ENCODE assay signal across 18 mouse cellular contexts in the genomic region with DNA sequence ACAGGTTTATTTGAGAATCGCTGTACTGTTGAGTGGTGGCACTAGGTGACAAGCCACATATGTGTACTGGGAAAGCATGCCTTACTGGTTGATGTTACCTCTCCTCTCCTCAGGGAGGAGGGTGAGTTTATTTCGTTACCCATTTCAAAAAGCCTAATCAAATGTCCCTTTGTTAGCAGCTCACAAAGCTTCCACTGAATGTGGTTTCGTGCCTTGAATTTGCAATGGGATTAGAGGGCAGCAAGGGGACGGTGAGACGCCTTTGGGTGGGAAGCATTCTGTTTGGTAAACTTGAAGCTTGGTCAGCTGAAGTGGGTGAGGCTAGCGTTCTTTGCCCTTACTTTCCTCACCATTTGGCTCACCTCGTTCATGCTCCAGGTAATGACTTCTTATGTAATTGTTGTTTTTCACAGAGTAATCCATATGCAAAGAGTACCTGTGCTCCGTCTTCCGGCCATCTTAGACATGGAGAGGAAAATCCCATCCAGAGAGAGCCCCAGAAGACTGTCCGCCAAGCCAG. TPM values are rescaled to one million over a fixed set of nuclear protein-coding genes. Genes with fewer than 3 reads are reported as not detected.
DNase-seq lines count a peak whose midpoint lies in the region; ATAC-seq and TF ChIP-seq lines count a peak whose summit lies in the region.
"Had no signal": no experiment of that assay in that cellular context is flagged by ENCODE, and none has a peak within 500 bp of the region (broad histone marks: within the 10 kb centered on the region; RNA-seq: fewer than 3 reads in every experiment).

No protein-coding gene starts in this region.

- peak overlapping the region; percentile 18; the same call in 1 of the 2 replicates for H3K27ac ChIP-seq in hindbrain, embryonic 13.5 days
- H3K27ac ChIP-seq in hindbrain, embryonic 10.5 days = no peak overlapping the region
- H3K27ac ChIP-seq in midbrain, embryonic 15.5 days = 0 out of 2 replicates have a peak overlapping the region, but pooled peaks have one; percentile 2
- no peak overlapping the region for H3K27ac ChIP-seq in intestine, embryonic 16.5 days (ENCODE audit: low read length)
- H3K27ac ChIP-seq: embryonic facial prominence, embryonic 10.5 days; liver, embryonic 12.5 days; neural tube, embryonic 13.5 days had no signal

- H3K4me3 ChIP-seq in hindbrain, embryonic 13.5 days = no peak overlapping the region
- H3K4me3 ChIP-seq in hindbrain, embryonic 10.5 days = no peak overlapping the region
- H3K4me3 ChIP-seq in midbrain, embryonic 15.5 days = no peak overlapping the region
- no peak overlapping the region for H3K4me3 ChIP-seq in intestine, embryonic 16.5 days (ENCODE audit: low read length)
- H3K4me3 ChIP-seq: embryonic facial prominence, embryonic 10.5 days; heart, embryonic 12.5 days; liver, embryonic 12.5 days; neural tube, embryonic 13.5 days had no signal

- TF ChIP-seq CTCF in brain, embryonic 14.5 days (IDR thresholded peaks at IDR 0.05; ENCODE audit: borderline replicate concordance, extremely low read depth, insufficient read depth, insufficient read length) = no peak

- H3K36me3 ChIP-seq in hindbrain, embryonic 13.5 days = peaks cover 39% of the 10 kb centered on the region
- peaks cover 58% of the 10 kb centered on the region for H3K36me3 ChIP-seq in hindbrain, embryonic 10.5 days
- H3K36me3 ChIP-seq in midbrain, embryonic 15.5 days (replicated peaks) = peaks cover 17% of the 10 kb centered on the region; the same call in 1 of the 2 replicates
- H3K36me3 ChIP-seq in intestine, embryonic 16.5 days (ENCODE audit: control insufficient read depth, insufficient read depth, low read length) = no peaks in the 10 kb centered on the region

- TF ChIP-seq POLR2A in brain, embryonic 14.5 days (IDR thresholded peaks at IDR 0.05; ENCODE audit: borderline replicate concordance, extremely low read depth, insufficient read depth, insufficient read length, poor library complexity, severe bottlenecking) = no peak

- ATAC-seq in hindbrain, embryonic 13.5 days (ENCODE audit: low FRiP score) = no peak
- ATAC-seq in midbrain, embryonic 15.5 days (replicated peaks) = no peak
- no peak for ATAC-seq in intestine, embryonic 16.5 days
- ATAC-seq in megakaryocyte, adult 5-6 weeks (ENCODE audit: poor library complexity, severe bottlenecking) = no peak
- ATAC-seq: liver, embryonic 12.5 days had no signal

- WGBS in hindbrain, embryonic 13.5 days = 77% methylated on average over 10 of the region's 10 CpGs
- 89% methylated on average over 10 of the region's 10 CpGs for WGBS in hindbrain, embryonic 10.5 days
- 58% methylated on average over 10 of the region's 10 CpGs for WGBS in midbrain, embryonic 15.5 days
- WGBS in intestine, embryonic 16.5 days = 88% methylated on average over 10 of the region's 10 CpGs

- H3K9ac ChIP-seq in hindbrain, embryonic 13.5 days = no peak overlapping the region
- H3K9ac ChIP-seq in midbrain, embryonic 15.5 days = no peak overlapping the region
- H3K9ac ChIP-seq in intestine, embryonic 16.5 days (ENCODE audit: low read depth, low read length) = no peak overlapping the region
- H3K9ac ChIP-seq: heart, embryonic 12.5 days; liver, embryonic 12.5 days; lung, embryonic 14.5 days; neural tube, embryonic 13.5 days had no signal

- no peak overlapping the region for H3K4me2 ChIP-seq in hindbrain, embryonic 13.5 days
- no peak overlapping the region for H3K4me2 ChIP-seq in midbrain, embryonic 15.5 days
- H3K4me2 ChIP-seq in intestine, embryonic 16.5 days (ENCODE audit: low read depth, low read length) = no peak overlapping the region
- H3K4me2 ChIP-seq: heart, embryonic 12.5 days; liver, embryonic 12.5 days; lung, embryonic 14.5 days; neural tube, embryonic 13.5 days had no signal

- H3K4me1 ChIP-seq in hindbrain, embryonic 13.5 days (replicated peaks) = peaks cover 31% of the 10 kb centered on the region
- H3K4me1 ChIP-seq in hindbrain, embryonic 10.5 days (replicated peaks) = peaks cover 26% of the 10 kb centered on the region
- peaks cover 31% of the 10 kb centered on the region for H3K4me1 ChIP-seq in midbrain, embryonic 15.5 days
- peaks cover 11% of the 10 kb centered on the region for H3K4me1 ChIP-seq in intestine, embryonic 16.5 days (ENCODE audit: control insufficient read depth, insufficient read depth, low read length)

- H3K27me3 ChIP-seq in hindbrain, embryonic 13.5 days = no peaks in the 10 kb centered on the region
- H3K27me3 ChIP-seq in hindbrain, embryonic 10.5 days (ENCODE audit: insufficient read depth, poor library complexity, severe bottlenecking) = no peaks in the 10 kb centered on the region
- no peaks in the 10 kb centered on the region for H3K27me3 ChIP-seq in midbrain, embryonic 15.5 days (replicated peaks)
- H3K27me3 ChIP-seq in intestine, embryonic 16.5 days (replicated peaks; ENCODE audit: control insufficient read depth, insufficient read depth, low read length) = no peaks in the 10 kb centered on the region
- H3K27me3 ChIP-seq: heart, embryonic 12.5 days; liver, embryonic 12.5 days; neural tube, embryonic 13.5 days had no signal

- DNase-seq in hindbrain, embryonic 10.5 days (ENCODE audit: low spot score) = no peak
- DNase-seq in Muller cell, postnatal 12 days (ENCODE audit: inconsistent ontology term) = peak; percentile 36
- DNase-seq in brain, embryonic 14.5 days (ENCODE audit: low read depth) = peak; percentile 74
- DNase-seq: gastrocnemius, postnatal 36 days; kidney, adult 8-10 months; kidney, postnatal 36 days; lung, embryonic 14.5 days; right cerebral cortex, postnatal 25 days; thymus, adult 2 months had no signal

- no peaks in the 10 kb centered on the region for H3K9me3 ChIP-seq in hindbrain, embryonic 13.5 days
- H3K9me3 ChIP-seq in hindbrain, embryonic 10.5 days = no peaks in the 10 kb centered on the region
- no peaks in the 10 kb centered on the region for H3K9me3 ChIP-seq in midbrain, embryonic 15.5 days
- no peaks in the 10 kb centered on the region for H3K9me3 ChIP-seq in intestine, embryonic 16.5 days (ENCODE audit: control insufficient read depth, low read length)
- H3K9me3 ChIP-seq: embryonic facial prominence, embryonic 10.5 days; heart, embryonic 12.5 days; liver, embryonic 12.5 days; neural tube, embryonic 13.5 days had no signal

RNA-seq across cellular contexts. Expression of a gene that starts 5.5 kb away (rescaled TPM):
- polyA plus RNA-seq in hindbrain, embryonic 13.5 days (2015; fragmentation: Nextera tagmentation; extraction: Ambion mirVana) = 44.1 and 45.4 TPM in 2 replicates
- 33.9 and 35.2 TPM in 2 replicates for polyA plus RNA-seq in hindbrain, embryonic 10.5 days (2016; fragmentation: Nextera tagmentation; extraction: Ambion mirVana)
- polyA plus RNA-seq in brain, embryonic 14.5 days (2012; rRNA removed) = 67.3 and 70.7 TPM in 2 replicates
- 55.0 and 56.0 TPM in 2 replicates for polyA plus RNA-seq in midbrain, embryonic 15.5 days (2015; fragmentation: Nextera tagmentation; extraction: Ambion mirVana)
- polyA plus RNA-seq in intestine, embryonic 16.5 days (2015; fragmentation: Nextera tagmentation; extraction: Ambion mirVana) = 7.9 and 9.5 TPM in 2 replicates
- 12.0 and 12.9 TPM in 2 replicates for total RNA-seq in megakaryocyte, adult 5-6 weeks (2015)
- total RNA-seq in megakaryocyte, adult 5-6 weeks (2017) = 8.9 and 11.0 TPM in 2 replicates

RNA-seq across cellular contexts. Expression of a gene that starts 37.8 kb away (rescaled TPM):
- polyA plus RNA-seq in hindbrain, embryonic 13.5 days (2015; fragmentation: Nextera tagmentation; extraction: Ambion mirVana) = 12.1 and 13.4 TPM in 2 replicates
- 0.14 and 0.75 TPM in 2 replicates for polyA plus RNA-seq in hindbrain, embryonic 10.5 days (2016; fragmentation: Nextera tagmentation; extraction: Ambion mirVana)
- 10.0 and 15.5 TPM in 2 replicates for polyA plus RNA-seq in brain, embryonic 14.5 days (2012; rRNA removed)
- 17.8 and 21.8 TPM in 2 replicates for polyA plus RNA-seq in midbrain, embryonic 15.5 days (2015; fragmentation: Nextera tagmentation; extraction: Ambion mirVana)
- 0.23 and 0.28 TPM in 2 replicates for polyA plus RNA-seq in intestine, embryonic 16.5 days (2015; fragmentation: Nextera tagmentation; extraction: Ambion mirVana)
- total RNA-seq in megakaryocyte, adult 5-6 weeks (2015) = not detected in 2 replicates
- not detected in 2 replicates for total RNA-seq in megakaryocyte, adult 5-6 weeks (2017)
- total RNA-seq: gastrocnemius, postnatal 36 days; heart, postnatal 25 days had no signal
- polyA plus RNA-seq: heart, embryonic 12.5 days; liver, embryonic 12.5 days; lung, embryonic 14.5 days had no signal

Comparison
In these comparisons a context has a peak if more than half of its experiments do, and no peak if none do; other contexts are left out.
1. H3K27ac ChIP-seq: peak in hindbrain, embryonic 13.5 days (single experiment) and midbrain, embryonic 15.5 days (single experiment); none in hindbrain, embryonic 10.5 days (single experiment) and intestine, embryonic 16.5 days (single experiment).